Mouse (Mus musculus): ENCODE data around the gene Fmnl2.

DNA sequence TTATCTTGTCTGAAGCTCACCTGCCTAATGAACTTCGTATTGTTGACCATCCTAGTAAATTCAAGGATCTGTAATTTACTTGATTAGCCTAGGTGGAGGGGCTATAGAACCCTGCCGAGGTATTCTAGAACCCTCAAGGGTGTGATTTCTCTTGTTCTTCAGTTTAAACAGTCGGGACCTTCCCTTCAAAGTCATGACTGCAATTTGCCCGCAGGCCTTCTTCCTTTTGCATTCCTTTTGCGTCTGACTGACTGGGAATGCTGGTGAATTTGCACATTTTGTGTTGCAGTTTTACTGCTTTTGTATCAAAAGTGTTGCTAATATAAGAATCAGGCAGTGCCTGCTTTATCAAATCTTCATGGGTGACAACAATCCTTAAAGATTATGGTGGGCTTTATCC lies 46.9 kb downstream of the Fmnl2 start:
- TF ChIP-seq CTCF (IDR thresholded peaks at IDR 0.05; ENCODE audit: low read depth), result no peak
- no peak for TF ChIP-seq EP300 (optimal IDR thresholded peaks at IDR 0.05)
